Mouse (Mus musculus) CD4-positive, CD25-positive, alpha-beta regulatory T cell, adult 2 months (primary cell): ENCODE data around the gene Stub1.

Source experiments
- DNase-seq: peaks from one replicate; pipeline ENCODE4 v3.0.0-alpha.2; 2012; ENCODE audit warnings: low read depth, low spot score

Gene Stub1

DNA sequence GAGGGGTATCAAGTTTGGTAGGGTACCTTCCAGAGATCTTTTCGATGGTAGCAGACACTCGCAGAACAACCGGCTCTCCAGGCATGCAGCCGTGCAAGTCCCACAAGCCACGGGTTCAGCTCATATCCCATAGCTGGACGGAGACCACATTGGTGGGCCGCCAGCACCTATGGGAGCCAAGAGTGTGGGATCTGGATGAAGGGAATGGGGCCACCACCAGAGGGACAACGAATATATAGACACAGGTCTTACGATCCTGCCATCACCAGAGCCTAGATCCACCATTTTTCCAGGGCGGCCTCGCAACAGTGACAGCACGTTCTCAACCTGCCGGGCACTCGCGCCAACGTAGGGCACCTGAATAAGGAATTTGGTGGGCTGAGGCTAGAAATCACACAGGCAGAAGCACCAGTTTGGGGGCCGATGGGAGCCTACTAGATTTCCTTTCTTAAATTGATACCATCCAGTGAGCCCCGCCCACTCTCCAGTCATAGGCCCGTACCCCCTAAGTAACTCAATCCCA is 41.8 kb downstream of the Stub1 start:
- DNase-seq: no peak

- DNase-seq: no peak
These were observed 46.3 kb downstream of the Stub1 start for GRCm38 (mm10) chr17:25786781-25787504.

- DNase-seq: no peak
These were observed 46.9 kb downstream of the Stub1 start, which contains the start of gene Ccdc78 for GRCm38 (mm10) chr17:25786280-25786679. Gene Ccdc78, plus strand, starts transcription at chr17:25786580.

GRCm38 (mm10) chr17:25785281-25785745 is 47.9 kb downstream of the Stub1 start, which contains the start of gene Haghl:
Gene Haghl, minus strand, starts transcription at chr17:25785673.
- peak; percentile 98 for DNase-seq

DNA sequence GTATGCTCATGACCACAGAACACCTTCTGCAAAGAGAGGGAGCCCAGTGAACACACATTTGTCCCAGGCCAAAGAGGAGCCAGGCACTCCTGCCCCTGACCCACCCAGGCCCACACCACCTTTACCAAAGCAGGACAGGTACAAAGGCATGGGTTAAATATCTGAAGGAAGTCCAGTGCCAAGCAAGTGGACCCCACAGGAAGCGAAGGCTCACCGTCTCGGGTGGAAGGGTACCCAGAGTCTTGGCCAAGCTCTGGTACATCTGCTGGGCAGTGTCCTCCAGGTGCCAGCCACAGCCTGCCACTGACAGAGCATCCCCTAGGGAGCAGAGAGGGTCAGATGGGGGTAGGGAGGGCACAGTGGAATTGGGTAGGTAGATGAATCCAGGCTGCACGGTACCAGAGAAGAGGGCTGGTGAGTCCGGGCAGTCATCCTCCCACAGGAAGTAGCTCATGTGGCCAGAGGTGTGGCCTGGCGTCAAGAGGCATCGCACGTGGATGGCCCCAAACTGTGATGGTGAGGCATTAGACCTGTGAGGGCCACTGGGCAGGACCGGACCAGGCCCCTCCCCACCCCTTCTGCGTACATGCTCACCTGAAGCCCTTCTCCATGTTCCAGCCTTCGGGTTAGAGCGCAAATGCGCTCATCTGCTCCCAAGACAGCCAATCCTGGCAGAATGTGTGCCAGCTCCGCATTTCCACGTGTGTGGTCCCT is 49.2 kb downstream of the Stub1 start:
- no peak for DNase-seq

DNA sequence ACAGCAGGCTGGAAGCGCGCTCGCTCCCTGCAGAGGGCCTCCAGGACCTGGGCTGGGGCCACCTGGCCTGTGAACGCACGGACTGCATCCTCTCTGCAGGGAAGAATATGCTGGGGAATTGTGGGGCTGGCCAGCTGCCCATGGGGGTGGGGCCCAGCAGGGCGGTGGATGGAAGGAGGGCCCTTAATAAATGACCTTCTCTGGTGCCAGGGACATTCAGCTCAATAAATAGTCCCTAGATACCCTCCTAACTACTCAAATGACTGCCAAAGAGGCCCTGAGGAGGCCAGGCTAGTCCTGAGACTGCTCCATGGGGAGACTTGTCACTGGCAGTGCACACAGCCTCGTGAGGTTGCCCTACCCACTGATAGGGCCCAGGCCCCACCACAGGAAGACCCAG is 50.1 kb downstream of the Stub1 start:
- no peak for DNase-seq

GRCm38 (mm10) chr17:25781339-25781738 is 51.9 kb downstream of the Stub1 start:
- DNase-seq: no peak
